Mouse (Mus musculus): ENCODE measurements at regions not wholly inside any gene's neighbourhood (a gene's known extent, or its start where the extent isn't known, plus 50 kb on each side); places are given as distances from the start of the nearest gene placed in this dataset.
A peak's percentile ranks its signal among the peaks of the same experiment; 100 is the strongest.

DNA sequence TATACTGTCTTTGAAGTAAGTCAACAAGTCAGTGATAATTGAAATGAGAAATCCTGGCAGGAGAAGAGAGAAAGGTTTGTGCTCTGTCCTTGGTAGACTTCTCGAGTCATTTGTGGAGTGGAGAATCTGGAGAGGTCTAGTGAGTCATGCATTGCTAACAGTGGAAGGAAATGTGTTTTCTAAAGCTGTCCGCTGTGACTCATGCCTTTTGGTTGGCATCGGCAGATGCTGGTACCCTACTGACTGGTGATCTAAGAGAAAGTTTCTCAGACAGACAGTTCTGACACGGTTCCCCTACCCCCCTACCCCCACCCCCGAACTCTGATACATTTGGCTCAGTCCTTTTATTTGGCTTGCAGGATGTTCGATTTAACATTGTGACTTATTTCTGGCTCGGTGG is 97.5 kb upstream of the Fndc3a start:
- Histone ChIP-seq H3K9me3 (replicated peaks; ENCODE audit: low read length) (no peaks in the 10 kb centered on the region), H3K4me3 (replicated peaks; ENCODE audit: low read depth, low read length) (no peak overlapping the region), H3K4me1 (replicated peaks; ENCODE audit: insufficient read depth, low read length) (0 out of 2 replicates have a peak, but pooled peaks cover 3% of the 10 kb centered on the region), H3K4me2 (ENCODE audit: low read length) (no peak overlapping the region), H3K36me3 (ENCODE audit: insufficient read depth, low read length) (no peaks in the 10 kb centered on the region), H3K27ac (no peak overlapping the region), H3K27me3 (ENCODE audit: insufficient read depth, low read length) (no peaks in the 10 kb centered on the region), H3K9ac (ENCODE audit: low read depth, low read length) (no peak overlapping the region)
- ATAC-seq (replicated peaks; ENCODE audit: low FRiP score, low read depth) (no peak), DNase-seq (ENCODE audit: low spot score) (no peak)
- TF ChIP-seq CTCF (IDR thresholded peaks at IDR 0.05; ENCODE audit: low read depth) = no peak
- 73% methylated on average over 7 of the region's 7 CpGs for WGBS

DNA sequence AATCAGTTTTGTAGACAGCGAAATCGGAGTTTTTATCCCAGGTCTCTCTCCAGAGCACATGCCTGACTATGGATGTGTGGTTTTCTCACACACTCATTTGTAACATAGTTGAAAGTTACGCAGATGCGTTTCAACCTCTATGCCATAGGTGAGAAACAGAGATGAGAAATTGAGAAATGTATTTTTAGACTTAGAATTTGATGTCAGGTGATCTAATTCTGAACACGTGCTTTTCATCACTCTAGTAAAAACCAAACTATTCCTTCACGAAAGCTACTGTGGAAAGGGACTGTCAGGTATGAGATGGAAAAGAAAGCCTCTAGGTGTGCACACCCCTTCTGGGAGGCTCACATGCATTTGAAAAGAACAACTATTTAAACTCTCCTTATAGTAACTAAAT is 96.8 kb upstream of the Fndc3a start:
- no peak for TF ChIP-seq CTCF (IDR thresholded peaks at IDR 0.05; ENCODE audit: low read depth)
- no peaks in the 10 kb centered on the region for H3K36me3 ChIP-seq (ENCODE audit: insufficient read depth, low read length)
- no peak overlapping the region for H3K27ac ChIP-seq
- no peak overlapping the region for H3K9ac ChIP-seq (ENCODE audit: low read depth, low read length)
- H3K4me1 ChIP-seq (replicated peaks; ENCODE audit: insufficient read depth, low read length) = 0 out of 2 replicates have a peak, but pooled peaks cover 3% of the 10 kb centered on the region
- no peak overlapping the region for H3K4me3 ChIP-seq (replicated peaks; ENCODE audit: low read depth, low read length)
- no peaks in the 10 kb centered on the region for H3K9me3 ChIP-seq (replicated peaks; ENCODE audit: low read length)
- no peak for DNase-seq (ENCODE audit: low spot score)
- no peaks in the 10 kb centered on the region for H3K27me3 ChIP-seq (ENCODE audit: insufficient read depth, low read length)
- no peak for ATAC-seq (replicated peaks; ENCODE audit: low FRiP score, low read depth)
- WGBS = 95% methylated on average over 6 of the region's 6 CpGs
- H3K4me2 ChIP-seq (ENCODE audit: low read length) = no peak overlapping the region

DNA sequence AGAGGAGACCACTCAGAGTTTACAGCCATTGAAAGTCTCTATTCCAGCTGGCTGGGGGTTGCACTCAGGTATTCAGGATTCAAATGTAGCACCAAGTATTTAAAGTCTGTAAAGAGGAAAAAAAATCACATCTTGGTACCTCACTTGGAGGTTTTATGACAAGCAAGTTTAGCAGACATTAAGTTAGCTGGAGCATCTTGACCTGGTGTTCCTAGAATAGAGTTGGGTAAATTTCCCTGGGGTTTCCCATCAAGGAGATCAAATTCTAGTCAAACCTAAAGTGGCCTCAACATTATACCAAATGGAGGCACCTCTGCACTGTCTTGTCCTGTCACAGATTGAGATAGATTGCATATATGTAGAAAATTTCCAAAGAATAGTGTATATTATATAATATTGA is 93.8 kb upstream of the Fndc3a start:
- Histone ChIP-seq H3K27me3 (ENCODE audit: insufficient read depth, low read length) (no peaks in the 10 kb centered on the region), H3K4me3 (replicated peaks; ENCODE audit: low read depth, low read length) (no peak overlapping the region), H3K9ac (ENCODE audit: low read depth, low read length) (no peak overlapping the region), H3K36me3 (ENCODE audit: insufficient read depth, low read length) (no peaks in the 10 kb centered on the region), H3K27ac (no peak overlapping the region), H3K4me2 (ENCODE audit: low read length) (no peak overlapping the region), H3K4me1 (replicated peaks; ENCODE audit: insufficient read depth, low read length) (no peaks in the 10 kb centered on the region), H3K9me3 (replicated peaks; ENCODE audit: low read length) (no peaks in the 10 kb centered on the region)
- no peak for TF ChIP-seq CTCF (IDR thresholded peaks at IDR 0.05; ENCODE audit: low read depth)
- ATAC-seq (replicated peaks; ENCODE audit: low FRiP score, low read depth) = no peak
- DNase-seq (ENCODE audit: low spot score) = no peak

DNA sequence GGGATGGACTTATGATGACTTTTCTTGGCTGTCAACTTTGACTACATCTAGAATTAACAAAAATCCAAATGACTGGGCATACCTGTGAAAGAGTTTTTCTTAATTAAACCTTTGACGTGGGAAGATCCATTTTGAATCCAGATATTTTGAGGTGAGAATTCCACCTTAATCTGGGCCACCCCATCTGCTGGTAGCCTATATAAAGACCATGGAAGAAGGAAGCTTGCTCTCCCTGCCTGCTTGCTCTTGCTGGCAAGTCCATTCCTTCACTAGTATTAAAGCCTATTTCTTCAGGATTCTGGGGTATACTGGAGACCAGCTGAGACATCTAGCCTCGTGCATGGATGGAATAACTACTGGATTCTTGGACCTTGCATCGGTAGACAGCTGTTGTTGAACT is 80.9 kb upstream of the Fndc3a start:
- no peak for TF ChIP-seq CTCF (IDR thresholded peaks at IDR 0.05; ENCODE audit: low read depth)
- no peak overlapping the region for H3K9ac ChIP-seq (ENCODE audit: low read depth, low read length)
- H3K36me3 ChIP-seq (ENCODE audit: insufficient read depth, low read length) = no peaks in the 10 kb centered on the region
- H3K4me3 ChIP-seq (replicated peaks; ENCODE audit: low read depth, low read length) = no peak overlapping the region
- ATAC-seq (replicated peaks; ENCODE audit: low FRiP score, low read depth) (no peak), DNase-seq (ENCODE audit: low spot score) (no peak)
- no peak overlapping the region for H3K4me2 ChIP-seq (ENCODE audit: low read length)
- 81% methylated on average over 3 of the region's 3 CpGs for WGBS
- H3K27me3 ChIP-seq (ENCODE audit: insufficient read depth, low read length) = no peaks in the 10 kb centered on the region
- no peaks in the 10 kb centered on the region for H3K9me3 ChIP-seq (replicated peaks; ENCODE audit: low read length)
- H3K4me1 ChIP-seq (replicated peaks; ENCODE audit: insufficient read depth, low read length) = no peaks in the 10 kb centered on the region
- H3K27ac ChIP-seq = no peak overlapping the region

DNA sequence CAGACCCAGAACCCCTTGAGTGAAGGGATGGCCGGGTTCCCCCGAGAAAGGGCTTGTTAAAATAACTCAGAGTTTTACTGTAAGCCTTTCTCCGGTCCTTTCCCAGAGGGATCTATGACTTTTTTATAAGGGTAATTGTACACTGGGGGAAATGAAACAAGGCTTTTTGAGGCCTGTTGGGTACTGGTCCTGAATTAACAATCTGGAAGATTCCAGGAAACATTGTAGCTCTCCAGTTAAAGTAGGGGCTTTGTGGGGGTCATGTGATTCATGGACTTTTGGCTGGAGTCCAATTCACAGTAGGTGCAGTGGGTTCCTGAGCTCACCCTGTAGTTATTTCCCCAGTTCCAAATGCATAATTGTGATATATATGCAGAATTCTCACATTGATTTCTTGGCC is 77.1 kb upstream of the Fndc3a start:
- no peaks in the 10 kb centered on the region for H3K27me3 ChIP-seq (ENCODE audit: insufficient read depth, low read length)
- H3K36me3 ChIP-seq (ENCODE audit: insufficient read depth, low read length) = no peaks in the 10 kb centered on the region
- WGBS = 67% methylated on average over 3 of the region's 3 CpGs
- no peak overlapping the region for H3K4me3 ChIP-seq (replicated peaks; ENCODE audit: low read depth, low read length)
- H3K9me3 ChIP-seq (replicated peaks; ENCODE audit: low read length) = no peaks in the 10 kb centered on the region
- no peaks in the 10 kb centered on the region for H3K4me1 ChIP-seq (replicated peaks; ENCODE audit: insufficient read depth, low read length)
- H3K27ac ChIP-seq = no peak overlapping the region
- no peak for TF ChIP-seq CTCF (IDR thresholded peaks at IDR 0.05; ENCODE audit: low read depth)
- no peak overlapping the region for H3K4me2 ChIP-seq (ENCODE audit: low read length)
- ATAC-seq (replicated peaks; ENCODE audit: low FRiP score, low read depth) (no peak), DNase-seq (ENCODE audit: low spot score) (no peak)
- H3K9ac ChIP-seq (ENCODE audit: low read depth, low read length) = no peak overlapping the region

DNA sequence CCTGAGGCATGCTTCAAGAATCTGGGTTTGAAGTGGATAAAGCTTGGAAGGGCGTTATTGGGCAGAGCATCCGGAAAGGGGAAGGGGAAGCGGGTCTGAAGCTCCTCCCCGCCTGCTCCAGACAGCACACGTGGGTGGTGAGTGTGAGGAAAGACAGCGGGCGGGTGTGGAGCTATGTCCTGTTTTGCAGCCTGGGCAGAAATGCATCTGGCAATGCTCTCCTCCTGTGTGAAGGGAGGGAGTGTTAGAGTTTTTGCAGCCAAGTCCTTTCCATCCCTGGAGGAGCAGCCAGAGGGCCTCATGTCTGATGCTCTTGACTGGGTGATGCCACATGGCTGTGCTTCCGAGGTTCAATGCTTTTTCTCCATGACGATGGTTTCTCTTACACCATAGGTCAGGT is 73.4 kb upstream of the Fndc3a start:
- Histone ChIP-seq H3K9me3 (replicated peaks; ENCODE audit: low read length) (no peaks in the 10 kb centered on the region), H3K27ac (no peak overlapping the region), H3K4me3 (replicated peaks; ENCODE audit: low read depth, low read length) (no peak overlapping the region), H3K27me3 (ENCODE audit: insufficient read depth, low read length) (no peaks in the 10 kb centered on the region), H3K9ac (ENCODE audit: low read depth, low read length) (no peak overlapping the region), H3K4me2 (ENCODE audit: low read length) (no peak overlapping the region), H3K4me1 (replicated peaks; ENCODE audit: insufficient read depth, low read length) (no peaks in the 10 kb centered on the region), H3K36me3 (ENCODE audit: insufficient read depth, low read length) (no peaks in the 10 kb centered on the region)
- TF ChIP-seq CTCF (IDR thresholded peaks at IDR 0.05; ENCODE audit: low read depth) = no peak
- DNase-seq (ENCODE audit: low spot score) (peak; percentile 56), ATAC-seq (replicated peaks; ENCODE audit: low FRiP score, low read depth) (peak; percentile 66)
- WGBS = 47% methylated on average over 9 of the region's 9 CpGs

DNA sequence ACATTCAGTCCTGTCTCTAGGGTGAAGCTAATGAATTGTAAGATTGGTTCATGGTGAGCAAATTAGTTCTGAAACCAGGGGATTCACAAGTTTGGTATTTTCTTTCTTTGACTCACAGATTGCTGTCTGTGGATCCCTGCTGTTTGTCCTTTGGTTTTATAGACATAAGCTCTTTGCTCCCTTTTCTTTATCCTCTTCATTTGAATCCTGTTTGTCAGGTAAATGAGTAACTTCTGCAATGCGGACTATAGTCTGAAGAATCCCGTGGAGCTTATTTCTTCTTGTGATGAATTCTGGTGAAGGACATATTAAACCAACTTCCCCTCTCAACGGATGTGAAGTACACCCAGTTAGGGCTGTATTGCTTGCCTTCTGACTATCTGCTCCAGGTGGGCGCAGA is 69.6 kb upstream of the Fndc3a start:
- no peaks in the 10 kb centered on the region for H3K4me1 ChIP-seq (replicated peaks; ENCODE audit: insufficient read depth, low read length)
- H3K4me3 ChIP-seq (replicated peaks; ENCODE audit: low read depth, low read length) = no peak overlapping the region
- 76% methylated on average over 4 of the region's 4 CpGs for whole genome bisulfite sequencing
- no peak for TF ChIP-seq CTCF (IDR thresholded peaks at IDR 0.05; ENCODE audit: low read depth)
- no peak overlapping the region for H3K9ac ChIP-seq (ENCODE audit: low read depth, low read length)
- no peak overlapping the region for H3K27ac ChIP-seq
- H3K9me3 ChIP-seq (replicated peaks; ENCODE audit: low read length) = no peaks in the 10 kb centered on the region
- ATAC-seq (replicated peaks; ENCODE audit: low FRiP score, low read depth) (no peak), DNase-seq (ENCODE audit: low spot score) (no peak)
- H3K36me3 ChIP-seq (ENCODE audit: insufficient read depth, low read length) = no peaks in the 10 kb centered on the region
- no peaks in the 10 kb centered on the region for H3K27me3 ChIP-seq (ENCODE audit: insufficient read depth, low read length)
- H3K4me2 ChIP-seq (ENCODE audit: low read length) = no peak overlapping the region
